Mouse (Mus musculus) limb, embryonic 11.5 days (tissue): ENCODE measurements around the gene Tango6. TPM values are rescaled to one million over a fixed set of nuclear protein-coding genes. Genes with fewer than 3 reads are reported as not detected.

Source experiments
- ATAC-seq: fragments of 200-750 bp; cut with Nextera tagmentation; 2 replicates; pipeline ENCODE4 v1.8.0; 2017; ENCODE audit warnings: low read depth; ENCODE audit not compliant: insufficient number of reproducible peaks, low FRiP score, low TSS enrichment
- DNase-seq: peaks from one replicate; pipeline ENCODE4 v3.0.0-alpha.2; 2015; ENCODE audit warnings: low spot score
- H3K27ac ChIP-seq: fragments of 300-500 bp; sonication (generic); replicated peaks from 2 replicates; pipeline ENCODE4 v1.5.1; 2014; ENCODE audit warnings: low read depth, mild to moderate bottlenecking, low read length
- H3K27me3 ChIP-seq: fragments of 300-500 bp; sonication (generic); 2 replicates; pipeline ENCODE4 v1.6.1; 2014; ENCODE audit warnings: mild to moderate bottlenecking, low read length, mixed read lengths; ENCODE audit not compliant: control insufficient read depth, insufficient read depth
- H3K36me3 ChIP-seq: fragments of 300-500 bp; sonication (generic); 2 replicates; pipeline ENCODE4 v1.6.1; 2014; ENCODE audit warnings: mild to moderate bottlenecking, low read length, moderate library complexity, mixed read lengths; ENCODE audit not compliant: control insufficient read depth, insufficient read depth
- H3K4me1 ChIP-seq: fragments of 300-500 bp; sonication (generic); 2 replicates; pipeline ENCODE4 v1.6.1; 2014; ENCODE audit warnings: low read length, mixed read lengths; ENCODE audit not compliant: control insufficient read depth, insufficient read depth
- H3K4me2 ChIP-seq: fragments of 300-500 bp; sonication (generic); 2 replicates; pipeline ENCODE4 v1.6.1; 2014; ENCODE audit warnings: low read depth, mild to moderate bottlenecking, moderate library complexity; ENCODE audit not compliant: severe bottlenecking
- H3K4me3 ChIP-seq: fragments of 300-500 bp; sonication (generic); 2 replicates; pipeline ENCODE4 v1.5.1; 2014; ENCODE audit warnings: low read depth, low read length
- H3K9ac ChIP-seq: fragments of 300-500 bp; sonication (generic); 2 replicates; pipeline ENCODE4 v1.6.1; 2014; ENCODE audit warnings: mild to moderate bottlenecking, low read length
- H3K9me3 ChIP-seq: fragments of 300-500 bp; sonication (generic); 2 replicates; pipeline ENCODE4 v1.6.1; 2016; ENCODE audit warnings: low read length; ENCODE audit not compliant: control insufficient read depth
- WGBS: fragments of 180-500 bp; shearing (Covaris S2); extraction: QIAGEN DNeasy Blood & Tissue Kit; methylation state at CpG from one replicate; pipeline ENCODE4 v1.1.7; 2014; 5-methylcytosine and 5-hydroxymethylcytosine counted together
- polyA plus RNA-seq: library from polyadenylated mRNA; unstranded; fragments of >200 nt; fragmentation: Nextera tagmentation; extraction: Ambion mirVana; gene quantifications from 2 replicates; pipeline ENCODE4 v1.2.1, GENCODE M21; 2014

Tango6 gene
- polyA plus RNA-seq, 1 experiment from 2014 or later = 10.0 TPM

GRCm38 (mm10) chr8:106704199-106704900 lies 21.5 kb downstream of the Tango6 start:
- Histone ChIP-seq H3K27me3 (no peaks in the 10 kb centered on the region), H3K27ac (peak overlapping the region; percentile 55; the same call in 1 of the 2 replicates), H3K4me3 (no peak overlapping the region), H3K36me3 (peaks cover 2% of the 10 kb centered on the region; the same call in 1 of the 2 replicates), H3K9ac (no peak overlapping the region), H3K9me3 (no peaks in the 10 kb centered on the region), H3K4me1 (peaks cover 6% of the 10 kb centered on the region; the same call in 1 of the 2 replicates), H3K4me2 (no peak overlapping the region)
- ATAC-seq (no peak), DNase-seq (no peak)
- 80% methylated on average over 9 of the region's 9 CpGs for WGBS

- Histone ChIP-seq H3K27ac (peak overlapping the region; percentile 55; the same call in 1 of the 2 replicates), H3K36me3 (peaks cover 2% of the 10 kb centered on the region; the same call in 1 of the 2 replicates), H3K9ac (no peak overlapping the region), H3K9me3 (no peaks in the 10 kb centered on the region), H3K4me1 (peaks cover 6% of the 10 kb centered on the region; the same call in 1 of the 2 replicates), H3K27me3 (no peaks in the 10 kb centered on the region), H3K4me3 (no peak overlapping the region), H3K4me2 (no peak overlapping the region)
- WGBS = 40% methylated on average over 9 of the region's 9 CpGs
- no peak for ATAC-seq
- DNase-seq = no peak
Observed at GRCm38 (mm10) chr8:106704901-106705321, 22.0 kb downstream of the Tango6 start.

GRCm38 (mm10) chr8:106706194-106706593 lies 23.3 kb downstream of the Tango6 start:
- ATAC-seq (no peak), DNase-seq (no peak)
- H3K36me3 ChIP-seq = 0 out of 2 replicates have a peak, but pooled peaks cover 2% of the 10 kb centered on the region
- no peaks in the 10 kb centered on the region for H3K27me3 ChIP-seq
- no peak overlapping the region for H3K27ac ChIP-seq
- H3K4me2 ChIP-seq = no peak overlapping the region
- no peak overlapping the region for H3K4me3 ChIP-seq
- no peaks in the 10 kb centered on the region for H3K9me3 ChIP-seq
- WGBS = 86% methylated on average over 6 of the region's 6 CpGs
- H3K9ac ChIP-seq = no peak overlapping the region
- H3K4me1 ChIP-seq = peaks cover 6% of the 10 kb centered on the region; the same call in 1 of the 2 replicates

GRCm38 (mm10) chr8:106710002-106710401 lies 27.1 kb downstream of the Tango6 start:
- H3K9me3 ChIP-seq = no peaks in the 10 kb centered on the region
- no peaks in the 10 kb centered on the region for H3K36me3 ChIP-seq
- ATAC-seq = no peak
- no peaks in the 10 kb centered on the region for H3K27me3 ChIP-seq
- DNase-seq = no peak
- 89% methylated on average over 2 of the region's 2 CpGs for WGBS
- H3K9ac ChIP-seq = no peak overlapping the region
- no peak overlapping the region for H3K4me2 ChIP-seq
- no peak overlapping the region for H3K4me3 ChIP-seq
- no peak overlapping the region for H3K27ac ChIP-seq
- H3K4me1 ChIP-seq = no peaks in the 10 kb centered on the region

- no peaks in the 10 kb centered on the region for H3K9me3 ChIP-seq
- no peaks in the 10 kb centered on the region for H3K36me3 ChIP-seq
- no peak overlapping the region for H3K4me2 ChIP-seq
- H3K27ac ChIP-seq = no peak overlapping the region
- 97% methylated on average over 3 of the region's 3 CpGs for WGBS
- ATAC-seq = no peak
- DNase-seq = no peak
- H3K4me1 ChIP-seq = no peaks in the 10 kb centered on the region
- no peaks in the 10 kb centered on the region for H3K27me3 ChIP-seq
- H3K9ac ChIP-seq = no peak overlapping the region
- H3K4me3 ChIP-seq = no peak overlapping the region
Observed at GRCm38 (mm10) chr8:106712487-106712886, 29.6 kb downstream of the Tango6 start.

- no peaks in the 10 kb centered on the region for H3K9me3 ChIP-seq
- WGBS = 80% methylated on average over 4 of the region's 4 CpGs
- H3K9ac ChIP-seq = no peak overlapping the region
- peaks cover 3% of the 10 kb centered on the region; the same call in 1 of the 2 replicates for H3K4me1 ChIP-seq
- no peak for DNase-seq
- no peak for ATAC-seq
- H3K27me3 ChIP-seq = no peaks in the 10 kb centered on the region
- no peak overlapping the region for H3K4me2 ChIP-seq
- H3K4me3 ChIP-seq = no peak overlapping the region
- H3K36me3 ChIP-seq = no peaks in the 10 kb centered on the region
- no peak overlapping the region for H3K27ac ChIP-seq
Observed at GRCm38 (mm10) chr8:106714297-106714696, 31.4 kb downstream of the Tango6 start.

- H3K4me3 ChIP-seq = no peak overlapping the region
- ATAC-seq = peak; percentile 39; the same call in 1 of the 2 replicates
Observed at GRCm38 (mm10) chr8:106718091-106718500, 35.2 kb downstream of the Tango6 start.

GRCm38 (mm10) chr8:106720921-106721320 lies 38.1 kb downstream of the Tango6 start:
- DNase-seq = no peak
- Histone ChIP-seq H3K9ac (no peak overlapping the region), H3K4me1 (peaks cover 3% of the 10 kb centered on the region; the same call in 1 of the 2 replicates), H3K4me3 (no peak overlapping the region), H3K27ac (no peak overlapping the region), H3K9me3 (no peaks in the 10 kb centered on the region), H3K36me3 (no peaks in the 10 kb centered on the region; the same call in 1 of the 2 replicates), H3K27me3 (no peaks in the 10 kb centered on the region), H3K4me2 (no peak overlapping the region)
- WGBS = 59% methylated on average over 8 of the region's 8 CpGs
- ATAC-seq = no peak

More at GRCm38 (mm10) chr8:106718091-106718500, 35.2 kb downstream of the Tango6 start:
- 20% methylated on average over 17 of the region's 17 CpGs for WGBS
- peak; percentile 85 for DNase-seq
- Histone ChIP-seq H3K4me2 (no peak overlapping the region), H3K27me3 (no peaks in the 10 kb centered on the region), H3K4me1 (peaks cover 3% of the 10 kb centered on the region; the same call in 1 of the 2 replicates), H3K27ac (no peak overlapping the region), H3K36me3 (no peaks in the 10 kb centered on the region; the same call in 1 of the 2 replicates), H3K9ac (no peak overlapping the region), H3K9me3 (no peaks in the 10 kb centered on the region)
